Mouse (Mus musculus): ENCODE measurements around the gene Cx3cr1.

GRCm38 (mm10) chr9:119941407-119941806 is 128.3 kb downstream of the Cx3cr1 start:
- TF ChIP-seq POLR2A (IDR thresholded peaks at IDR 0.05; ENCODE audit: insufficient read depth, low read length) (no peak), EP300 (IDR thresholded peaks at IDR 0.05; ENCODE audit: insufficient read depth, low read depth, low read length) (no peak), CTCF (IDR thresholded peaks at IDR 0.05; ENCODE audit: low read depth, low read length) (no peak)
